Mouse (Mus musculus) gastrocnemius, adult 18-20 months (tissue): ENCODE data around the gene Pde6d. TPM values are rescaled to one million over a fixed set of nuclear protein-coding genes. Genes with fewer than 3 reads are reported as not detected.

Source experiments
- DNase-seq: peaks from one replicate; pipeline ENCODE4 v3.0.0; 2021; ENCODE audit warnings: low spot score
- long read RNA-seq, 2 experiments: library from polyadenylated mRNA; stranded (forward); transcript quantifications; one replicate each; pipeline ENCODE4 v2.0.0; 2021
- total RNA-seq, 2 experiments: library from RNA; stranded (reverse); gene quantifications; 2 replicates each; pipeline ENCODE4 v1.2.3; 2021

The Pde6d gene
- total RNA-seq = 10 to 100 TPM; 27.5 to 29.3 TPM
- long read RNA-seq, experiment 1, transcript Pde6d-201 (5 exons, 1,159 nt) = major isoform, 29 of 35 reads
- long read RNA-seq, experiment 1, partial matches to known transcripts = 1 of 35 reads
- long read RNA-seq, experiment 1, other reads (novel, unspliced or antisense) = 5 of 35 reads
- long read RNA-seq, experiment 2, transcript Pde6d-201 (5 exons, 1,159 nt) = major isoform, 31 of 32 reads
- long read RNA-seq, experiment 2, partial matches to known transcripts = 0 of 32 reads
- long read RNA-seq, experiment 2, other reads (novel, unspliced or antisense) = 1 of 32 reads

- peak; percentile 98 for DNase-seq
These were observed at the start of gene Pde6d, which contains the start of gene Cops7b for GRCm38 (mm10) chr1:86582451-86583096. Gene Pde6d, minus strand, starts transcription at chr1:86582629. Gene Cops7b, plus strand, starts transcription at chr1:86582904.

GRCm38 (mm10) chr1:86630527-86630926 lies 48.1 kb upstream of the Pde6d start:
- no peak for DNase-seq

GRCm38 (mm10) chr1:86629936-86630335 lies 47.5 kb upstream of the Pde6d start:
- no peak for DNase-seq

DNA sequence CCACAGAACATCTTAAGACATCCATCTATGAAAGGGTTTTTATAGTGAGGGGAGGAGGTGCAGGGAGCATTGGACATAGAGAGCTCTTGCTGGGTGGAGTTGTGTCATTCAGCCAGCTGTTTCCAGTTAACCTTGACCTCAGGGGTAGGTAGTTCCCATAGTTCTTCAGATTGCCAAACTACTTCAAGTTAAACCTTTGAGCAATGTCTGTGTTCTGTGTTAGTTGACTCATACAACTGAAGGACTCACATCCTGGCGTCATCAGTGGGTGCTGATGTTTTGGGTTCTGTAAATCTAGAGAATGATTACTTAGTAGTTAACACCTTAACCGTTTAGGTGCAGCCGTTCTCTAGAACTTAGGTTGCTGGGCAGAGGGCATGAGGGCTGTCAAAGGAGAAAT lies 45.8 kb upstream of the Pde6d start:
- no peak for DNase-seq

- DNase-seq = no peak
These were observed 40.9 kb upstream of the Pde6d start for GRCm38 (mm10) chr1:86623001-86624000.

DNA sequence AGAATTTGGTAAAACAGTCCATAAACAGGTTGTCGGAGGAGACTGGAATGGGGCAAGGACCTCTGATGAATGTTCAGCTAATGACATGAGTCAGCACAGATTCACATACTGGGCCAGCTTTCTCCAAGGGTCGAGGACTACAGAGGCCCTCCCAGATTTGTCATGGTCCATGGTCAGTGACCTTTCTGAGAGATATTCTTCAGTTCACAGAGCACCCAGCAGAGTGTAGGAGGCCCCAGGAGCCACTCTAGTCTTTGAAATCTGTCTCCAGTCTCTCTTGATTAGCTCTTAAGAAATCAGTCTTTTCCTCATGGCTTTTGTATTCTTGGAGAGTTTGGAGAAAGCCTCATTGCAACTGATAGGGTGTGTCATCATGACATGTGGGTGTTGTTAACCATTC lies 39.9 kb upstream of the Pde6d start:
- no peak for DNase-seq

DNA sequence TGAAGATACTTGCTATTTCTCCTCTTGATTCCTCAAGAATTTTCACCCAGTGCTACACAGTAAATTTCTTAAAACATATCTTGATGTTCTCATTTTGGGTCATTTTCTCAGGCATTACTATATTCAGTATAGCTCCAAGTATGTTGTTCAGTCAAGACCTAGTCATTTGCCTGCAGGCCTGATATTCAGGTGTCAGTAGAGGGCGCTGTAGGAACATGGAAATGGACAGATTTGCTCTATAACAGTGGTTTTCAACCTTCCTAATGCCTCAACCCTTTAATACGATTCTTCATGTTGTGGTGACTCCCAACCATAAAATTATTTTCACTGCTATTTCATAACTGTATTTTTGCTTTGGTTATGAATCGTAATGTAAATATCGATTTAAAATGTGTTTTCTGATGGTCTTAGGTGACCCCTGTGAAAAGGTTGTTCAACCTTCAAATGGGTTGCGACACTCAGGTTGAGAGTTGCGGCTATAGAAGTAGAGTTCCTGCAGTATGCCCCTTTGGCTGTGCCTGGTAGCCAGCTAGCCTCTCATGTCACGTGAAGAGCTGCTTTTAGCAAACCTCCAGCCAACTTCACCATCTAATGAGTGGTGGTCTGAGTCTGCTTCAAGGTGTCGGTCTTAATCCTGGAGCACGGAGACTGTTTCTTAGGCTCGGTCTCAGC lies 36.2 kb upstream of the Pde6d start:
- DNase-seq = peak; percentile 64

GRCm38 (mm10) chr1:86614269-86614668 lies 31.8 kb upstream of the Pde6d start:
- DNase-seq = no peak

DNA sequence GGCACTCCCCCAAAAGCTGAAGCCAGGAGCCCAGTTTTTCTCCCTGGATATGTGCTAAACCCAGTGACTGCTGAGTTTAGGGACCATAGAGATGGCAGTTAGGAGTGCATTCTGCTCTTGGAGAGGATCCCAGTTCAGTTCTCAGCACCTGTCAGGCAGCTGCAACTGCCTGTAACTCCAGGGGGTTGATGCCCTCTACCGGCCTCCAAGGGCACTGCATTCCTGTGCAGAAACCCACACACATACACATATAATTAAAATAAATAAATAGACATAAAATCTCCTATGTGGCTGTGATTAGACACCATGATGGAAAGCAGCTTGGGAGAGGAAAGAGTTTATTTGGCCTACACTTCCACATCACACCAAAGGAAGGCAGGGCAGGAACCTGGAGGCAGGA lies 29.7 kb upstream of the Pde6d start:
- DNase-seq = no peak

GRCm38 (mm10) chr1:86610954-86611353 lies 28.5 kb upstream of the Pde6d start:
- no peak for DNase-seq

DNA sequence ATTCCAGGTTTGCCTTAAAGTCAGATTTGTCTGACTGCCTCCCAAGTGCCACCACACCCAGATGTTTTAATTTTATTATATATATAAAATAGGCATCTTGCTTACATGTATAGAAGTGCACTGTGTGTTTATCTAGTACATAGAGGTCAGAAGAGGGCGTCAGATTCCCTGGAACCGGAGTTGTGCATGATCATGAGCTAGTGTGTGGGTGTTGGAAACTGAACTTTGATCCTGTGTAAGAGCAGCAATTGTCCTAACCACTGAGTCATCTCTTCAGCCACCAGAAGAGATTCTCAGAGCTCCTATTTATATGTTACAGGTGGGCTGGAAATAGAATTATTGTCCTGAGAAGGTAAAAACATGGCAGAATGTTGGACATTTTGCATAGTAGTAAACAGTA lies 17.7 kb upstream of the Pde6d start:
- no peak for DNase-seq

GRCm38 (mm10) chr1:86598516-86598915 lies 16.1 kb upstream of the Pde6d start:
- DNase-seq = no peak

- no peak for DNase-seq
These were observed 14.1 kb upstream of the Pde6d start for GRCm38 (mm10) chr1:86596512-86596911.

GRCm38 (mm10) chr1:86595315-86595714 lies 12.9 kb upstream of the Pde6d start:
- no peak for DNase-seq

DNA sequence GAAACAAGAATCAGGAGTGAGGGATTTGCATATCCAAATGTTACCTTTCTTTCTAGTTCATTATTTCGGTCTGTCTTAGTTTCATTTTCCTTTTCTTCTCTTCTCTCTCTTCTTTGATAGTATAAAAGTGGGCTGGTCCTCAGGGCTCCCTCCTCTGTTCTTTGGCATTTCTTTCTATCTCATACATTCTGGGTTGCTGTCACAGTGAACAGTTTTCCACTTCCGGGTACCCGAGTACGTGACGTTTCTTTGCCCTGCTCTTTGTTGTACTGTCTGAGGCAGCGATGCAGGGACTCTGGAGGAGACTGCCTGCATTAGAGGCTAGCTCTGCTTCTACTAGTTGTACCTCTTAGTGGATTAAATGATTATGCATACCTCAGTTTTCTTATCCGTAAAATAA lies 12.1 kb upstream of the Pde6d start:
- no peak for DNase-seq

GRCm38 (mm10) chr1:86586992-86587391 lies 4.6 kb upstream of the Pde6d start:
- peak; percentile 73 for DNase-seq

- no peak for DNase-seq
These were observed 1.3 kb upstream of the Pde6d start for GRCm38 (mm10) chr1:86583709-86584108.

GRCm38 (mm10) chr1:86581692-86582450 lies 558 bp downstream of the Pde6d start:
- DNase-seq = no peak

- no peak for DNase-seq
These were observed 2.0 kb downstream of the Pde6d start for GRCm38 (mm10) chr1:86580426-86580825.

DNA sequence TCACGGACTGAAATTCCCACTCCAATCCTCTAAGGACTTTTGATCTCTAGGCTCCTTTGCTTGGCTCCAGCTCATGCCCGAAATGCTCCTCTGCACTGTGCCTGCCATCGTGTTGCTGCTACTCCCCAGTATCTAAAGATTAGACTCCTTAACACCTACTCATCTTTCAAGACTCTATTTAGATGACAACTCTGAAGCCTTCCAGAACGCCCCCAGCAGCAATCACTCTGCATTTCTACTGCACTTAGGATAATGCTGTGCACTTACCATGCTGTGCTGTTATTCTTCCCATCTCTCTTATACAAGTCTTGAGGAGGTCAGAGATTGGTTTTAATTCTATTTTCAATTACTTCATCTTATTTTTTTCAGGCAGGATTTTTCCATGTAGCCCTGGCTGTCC lies 10.5 kb downstream of the Pde6d start:
- DNase-seq = no peak

GRCm38 (mm10) chr1:86571381-86571780 lies 11.0 kb downstream of the Pde6d start:
- no peak for DNase-seq
